Mouse (Mus musculus) C2C12 (cell line): ENCODE data around the gene Il20rb.

ENCODE experiments used
- CTCF ChIP-seq: IDR thresholded peaks from one replicate; pipeline ENCODE4 v1.5.1; 2011; ENCODE audit not compliant: control insufficient read depth, insufficient read depth, insufficient read length
- MAX ChIP-seq: IDR thresholded peaks from one replicate; pipeline ENCODE4 v1.6.1; 2011; ENCODE audit warnings: mild to moderate bottlenecking, control low read depth
- MYOG ChIP-seq: IDR thresholded peaks from one replicate; pipeline ENCODE4 v1.6.1; 2011; ENCODE audit not compliant: control insufficient read depth, insufficient read length; ENCODE audit errors: extremely low read depth
- USF1 ChIP-seq: IDR thresholded peaks from one replicate; pipeline ENCODE4 v1.6.1; 2011; ENCODE audit warnings: low read depth, mild to moderate bottlenecking, control low read depth, moderate library complexity

- no peak for TF ChIP-seq CTCF
- TF ChIP-seq MAX: no peak
- TF ChIP-seq MYOG: no peak
- TF ChIP-seq USF1: no peak
These were observed 67.5 kb downstream of the Il20rb start for GRCm38 (mm10) chr9:100419103-100419502.
